Mouse (Mus musculus) spleen, adult 2 months (tissue): ENCODE results near the gene Ccdc120.

ENCODE experiments used
- CTCF ChIP-seq: fragments of 200-500 bp; IDR thresholded peaks from 2 replicates; pipeline ENCODE4 v1.5.1; 2011; ENCODE audit warnings: mild to moderate bottlenecking, inconsistent platforms; ENCODE audit not compliant: insufficient read depth, insufficient read length, insufficient replicate concordance; ENCODE audit errors: extremely low read depth
- POLR2A ChIP-seq: fragments of 200-500 bp; IDR thresholded peaks from 2 replicates; pipeline ENCODE4 v1.6.1; 2011; ENCODE audit warnings: low read depth, low read length, inconsistent platforms

- TF ChIP-seq POLR2A: no peak
- no peak for TF ChIP-seq CTCF
These were observed 11.2 kb downstream of the Ccdc120 start for GRCm38 (mm10) chrX:7739336-7740081.
